Mouse (Mus musculus): Measurements from ENCODE around the gene Efcab2. TPM values are rescaled to one million over a fixed set of nuclear protein-coding genes. Genes with fewer than 3 reads are reported as not detected.

Gene Efcab2
- total RNA-seq, 2 experiments from 2014 or later: 4.8 to 10.0 TPM

Small RNA genes lying within 50 kb of the gene (microRNA-seq; reads per million reads assigned to microRNA genes)
- gene Gm27458: 0 reads per million in 2 experiments

Other genes with a start within 250 kb of the Efcab2 start
- 10 to 100 TPM; 29.3 to 32.0 TPM for gene Desi2, start 218.7 kb upstream of the Efcab2 start, total RNA-seq (2021)
- 10 to 100 TPM; 35.3 to 38.1 TPM for gene Cox20, start 87.0 kb upstream of the Efcab2 start, total RNA-seq (2021)
- 100 to 1,000 TPM; 180 to 224 TPM for gene Hnrnpu, start 68.3 kb upstream of the Efcab2 start, total RNA-seq (2021)
- 1 to 10 TPM; 1.4 to 1.7 TPM for gene Kif26b, start 123.0 kb downstream of the Efcab2 start, total RNA-seq (2021)